20 mouse cellular contexts compared by ENCODE assay signal in genomic region chr1:179583090-179583489, GRCm38 (mm10).
"Had no signal": no experiment of that assay in that cellular context is flagged by ENCODE, and none has a peak within 500 bp of the region (broad histone marks: within the 10 kb centered on the region; RNA-seq: fewer than 3 reads in every experiment).

No protein-coding gene starts in this region.

- H3K4me1 ChIP-seq: midbrain, embryonic 12.5 days had no signal

- H3K9me3 ChIP-seq: lung, embryonic 15.5 days; midbrain, embryonic 10.5 days; midbrain, embryonic 12.5 days; neural tube, embryonic 13.5 days; neural tube, embryonic 15.5 days had no signal

- H3K4me2 ChIP-seq: lung, embryonic 15.5 days; midbrain, embryonic 12.5 days; neural tube, embryonic 13.5 days; neural tube, embryonic 15.5 days had no signal

- H3K9ac ChIP-seq: lung, embryonic 15.5 days; midbrain, embryonic 12.5 days; neural tube, embryonic 13.5 days; neural tube, embryonic 15.5 days had no signal

- H3K36me3 ChIP-seq: lung, embryonic 15.5 days had no signal

- H3K27ac ChIP-seq: lung, embryonic 15.5 days; midbrain, embryonic 10.5 days; midbrain, embryonic 12.5 days; neural tube, embryonic 13.5 days; neural tube, embryonic 15.5 days had no signal

- H3K4me3 ChIP-seq: lung, embryonic 15.5 days; midbrain, embryonic 10.5 days; midbrain, embryonic 12.5 days; myocyte; neural tube, embryonic 13.5 days; neural tube, embryonic 15.5 days had no signal

- ATAC-seq: lung, postnatal 0 days; midbrain, embryonic 16.5 days had no signal

- DNase-seq: lung, adult 2 months; lung, postnatal 14 days; lung, postnatal 4 days; midbrain, embryonic 14.5 days; retina, postnatal 1 day; right cerebral cortex, adult 18-20 months; right cerebral cortex, postnatal 25 days; right cerebral cortex, postnatal 4 days; spleen, adult 18-20 months; thymus, adult 18-20 months; thymus, postnatal 14 days; thymus, postnatal 36 days had no signal

- H3K27me3 ChIP-seq: lung, embryonic 15.5 days; midbrain, embryonic 12.5 days; neural tube, embryonic 13.5 days; neural tube, embryonic 15.5 days had no signal
